Mouse (Mus musculus) heart, postnatal 4 days (tissue): ENCODE results near the gene Slc25a48. TPM values are rescaled to one million over a fixed set of nuclear protein-coding genes. Genes with fewer than 3 reads are reported as not detected.
A peak's percentile ranks its signal among the peaks of the same experiment; 100 is the strongest.

ENCODE experiments used
- DNase-seq: peaks from one replicate; pipeline ENCODE4 v3.0.0; 2021
- total RNA-seq, 2 experiments: library from RNA; stranded (reverse); gene quantifications; 2 replicates each; pipeline ENCODE4 v1.2.3; 2021

Slc25a48 gene
- total RNA-seq, 2 experiments from 2014 or later = 0.07 TPM; not detected in 1

- DNase-seq = no peak
Observed at GRCm38 (mm10) chr13:56513595-56513994, 75.4 kb downstream of the Slc25a48 start.

- DNase-seq = no peak
Observed at GRCm38 (mm10) chr13:56516311-56516710, 78.2 kb downstream of the Slc25a48 start.

- no peak for DNase-seq
Observed at GRCm38 (mm10) chr13:56516816-56517215, 78.7 kb downstream of the Slc25a48 start.

GRCm38 (mm10) chr13:56522081-56522820 is 84.1 kb downstream of the Slc25a48 start, which contains the start of gene Fbxl21:
Gene Fbxl21 (plus strand): TSS chr13:56522472.
- peak; percentile 93 for DNase-seq

- no peak for DNase-seq
Observed at GRCm38 (mm10) chr13:56522821-56523167, 84.6 kb downstream of the Slc25a48 start.

Other genes starting within 250 kb of the Slc25a48 start
- gene Neurog1, start 186.2 kb upstream of the Slc25a48 start, total RNA-seq = not detected
- gene Cxcl14, start 141.8 kb upstream of the Slc25a48 start, total RNA-seq = under 1 TPM; 0.20 to 0.24 TPM
- gene Gm3045, start 11.8 kb upstream of the Slc25a48 start, total RNA-seq = not detected
- not detected for gene Il9, start 43.9 kb downstream of the Slc25a48 start, total RNA-seq
- gene Fbxl21, start 84.1 kb downstream of the Slc25a48 start, total RNA-seq = under 1 TPM; 0.72 to 0.88 TPM
- gene Lect2, start 110.1 kb downstream of the Slc25a48 start, total RNA-seq = not detected
- gene Tgfbi, start 171.2 kb downstream of the Slc25a48 start, total RNA-seq = 10 to 100 TPM; 20.0 to 24.1 TPM